Mouse (Mus musculus) kidney, postnatal 0 days (tissue): Measurements from ENCODE around the gene Cd247. TPM values are rescaled to one million over a fixed set of nuclear protein-coding genes. Genes with fewer than 3 reads are reported as not detected.

Experiments used
- ATAC-seq: fragments of 200-750 bp; cut with Nextera tagmentation; replicated peaks from 2 replicates; pipeline ENCODE4 v1.8.0; 2017; ENCODE audit warnings: low read depth, moderate number of reproducible peaks, moderate TSS enrichment, moderate library complexity; ENCODE audit not compliant: low FRiP score
- DNase-seq: peaks from one replicate; pipeline ENCODE4 v3.0.0-alpha.2; 2016; ENCODE audit warnings: low spot score
- H3K27ac ChIP-seq: fragments of 300-500 bp; sonication (generic); 2 replicates; pipeline ENCODE4 v1.5.1; 2014; ENCODE audit warnings: mild to moderate bottlenecking
- H3K27me3 ChIP-seq: fragments of 300-500 bp; sonication (generic); 2 replicates; pipeline ENCODE4 v1.6.1; 2014; ENCODE audit warnings: low read length, mixed read lengths; ENCODE audit not compliant: insufficient read depth
- H3K36me3 ChIP-seq: fragments of 300-500 bp; sonication (generic); 2 replicates; pipeline ENCODE4 v1.6.1; 2014; ENCODE audit warnings: low read length, mixed read lengths; ENCODE audit not compliant: insufficient read depth
- H3K4me1 ChIP-seq: fragments of 300-500 bp; sonication (generic); replicated peaks from 2 replicates; pipeline ENCODE4 v1.6.1; 2014; ENCODE audit warnings: antibody characterized with exemption, low read length, mixed read lengths; ENCODE audit not compliant: insufficient read depth
- H3K4me2 ChIP-seq: fragments of 300-500 bp; sonication (generic); 2 replicates; pipeline ENCODE4 v1.6.1; 2014; ENCODE audit warnings: mild to moderate bottlenecking, low read length, moderate library complexity, mixed read lengths
- H3K4me3 ChIP-seq: fragments of 300-500 bp; sonication (generic); replicated peaks from 2 replicates; pipeline ENCODE4 v1.5.1; 2014; ENCODE audit warnings: low read depth, low read length
- H3K9ac ChIP-seq: fragments of 300-500 bp; sonication (generic); 2 replicates; pipeline ENCODE4 v1.6.1; 2014; ENCODE audit warnings: low read depth, low read length
- H3K9me3 ChIP-seq: fragments of 300-500 bp; sonication (generic); replicated peaks from 2 replicates; pipeline ENCODE4 v1.6.1; 2016; ENCODE audit warnings: low read length, inconsistent platforms, mixed read lengths
- CTCF ChIP-seq: IDR thresholded peaks from 2 replicates; pipeline ENCODE4 v1.5.1; 2016; ENCODE audit warnings: antibody characterized with exemption, low read depth, mild to moderate bottlenecking, moderate library complexity
- WGBS: fragments of 180-500 bp; shearing (Covaris S2); extraction: QIAGEN DNeasy Blood & Tissue Kit; methylation state at CpG from one replicate; pipeline ENCODE4 v1.1.7; 2014; 5-methylcytosine and 5-hydroxymethylcytosine counted together
- polyA plus RNA-seq: library from polyadenylated mRNA; unstranded; fragments of >200 nt; fragmentation: Nextera tagmentation; extraction: Ambion mirVana; gene quantifications from 2 replicates; pipeline ENCODE4 v1.2.1, GENCODE M21; 2015

Cd247 gene
- polyA plus RNA-seq, 1 experiment from 2014 or later = 0.67 TPM

- ATAC-seq = no peak
- TF ChIP-seq CTCF = no peak
These were observed 86.2 kb downstream of the Cd247 start for GRCm38 (mm10) chr1:165874645-165875044.

GRCm38 (mm10) chr1:165875520-165876284 lies 87.2 kb downstream of the Cd247 start:
- DNase-seq (no peak), ATAC-seq (no peak)
- no peaks in the 10 kb centered on the region for H3K4me1 ChIP-seq
- WGBS = 90% methylated on average over 6 of the region's 6 CpGs
- no peak overlapping the region for H3K27ac ChIP-seq
- no peaks in the 10 kb centered on the region for H3K9me3 ChIP-seq
- peaks cover 17% of the 10 kb centered on the region for H3K36me3 ChIP-seq
- no peak overlapping the region for H3K9ac ChIP-seq
- TF ChIP-seq CTCF = no peak
- H3K27me3 ChIP-seq = no peaks in the 10 kb centered on the region
- H3K4me3 ChIP-seq = no peak overlapping the region
- H3K4me2 ChIP-seq = no peak overlapping the region

More at GRCm38 (mm10) chr1:165874645-165875044, 86.2 kb downstream of the Cd247 start:
- Histone ChIP-seq H3K9ac (no peak overlapping the region), H3K4me2 (no peak overlapping the region), H3K9me3 (no peaks in the 10 kb centered on the region), H3K4me3 (no peak overlapping the region), H3K27ac (no peak overlapping the region), H3K4me1 (no peaks in the 10 kb centered on the region), H3K27me3 (no peaks in the 10 kb centered on the region), H3K36me3 (peaks cover 17% of the 10 kb centered on the region)
- WGBS = 60% methylated on average over 8 of the region's 8 CpGs
- no peak for DNase-seq

DNA sequence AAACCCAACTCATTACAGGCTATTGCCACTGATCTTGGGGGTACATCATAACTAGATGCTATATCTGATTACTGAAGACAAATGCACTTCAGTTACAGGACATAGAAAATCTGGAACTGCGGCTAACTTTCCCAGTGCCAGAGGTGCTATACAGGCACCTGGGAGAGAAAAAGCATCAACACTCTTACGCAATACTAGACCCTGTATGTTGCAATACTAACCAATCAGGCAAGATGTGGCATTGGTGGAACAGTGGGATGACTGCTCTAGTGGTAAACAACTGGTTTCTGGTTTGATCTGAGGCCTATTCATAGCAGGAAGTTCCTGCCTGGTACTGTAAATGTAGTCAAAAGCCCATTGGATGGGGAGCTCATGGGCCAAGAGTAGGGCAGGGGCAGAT lies 90.3 kb downstream of the Cd247 start:
- Histone ChIP-seq H3K4me2 (no peak overlapping the region), H3K9ac (no peak overlapping the region), H3K27me3 (no peaks in the 10 kb centered on the region), H3K36me3 (peaks cover 20% of the 10 kb centered on the region), H3K27ac (no peak overlapping the region), H3K4me1 (no peaks in the 10 kb centered on the region), H3K4me3 (no peak overlapping the region), H3K9me3 (no peaks in the 10 kb centered on the region)
- 100% methylated on average over 2 of the region's 2 CpGs for WGBS
- ATAC-seq (no peak), DNase-seq (no peak)
- no peak for TF ChIP-seq CTCF

GRCm38 (mm10) chr1:165882146-165882900 lies 93.8 kb downstream of the Cd247 start:
- Histone ChIP-seq H3K4me2 (no peak overlapping the region), H3K27ac (no peak overlapping the region), H3K9me3 (no peaks in the 10 kb centered on the region), H3K27me3 (no peaks in the 10 kb centered on the region), H3K4me1 (no peaks in the 10 kb centered on the region), H3K9ac (no peak overlapping the region), H3K36me3 (peaks cover 14% of the 10 kb centered on the region; the same call in 1 of the 2 replicates), H3K4me3 (no peak overlapping the region)
- no peak for DNase-seq
- no peak for ATAC-seq
- WGBS = 78% methylated on average over 8 of the region's 8 CpGs
- no peak for TF ChIP-seq CTCF

DNA sequence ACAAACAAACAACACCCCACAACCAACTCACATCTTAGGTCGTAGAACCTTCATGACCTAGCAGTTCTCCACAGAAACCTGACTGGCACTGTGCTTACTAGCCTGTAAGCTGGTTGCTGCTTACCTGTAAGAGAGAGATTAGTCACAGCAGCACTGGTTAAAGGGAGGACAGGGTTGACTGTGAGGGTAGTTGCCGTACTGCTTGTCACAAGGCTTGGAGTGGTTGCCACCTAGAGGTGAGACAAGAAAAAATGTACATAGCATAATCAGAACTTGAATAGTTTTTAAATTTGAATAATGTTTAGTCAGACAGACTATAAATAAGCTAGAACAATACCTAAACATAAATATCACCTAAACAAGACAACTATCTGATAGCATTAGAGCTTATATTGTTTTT lies 103.2 kb downstream of the Cd247 start:
- H3K4me3 ChIP-seq = no peak overlapping the region
- DNase-seq = peak; percentile 33

DNA sequence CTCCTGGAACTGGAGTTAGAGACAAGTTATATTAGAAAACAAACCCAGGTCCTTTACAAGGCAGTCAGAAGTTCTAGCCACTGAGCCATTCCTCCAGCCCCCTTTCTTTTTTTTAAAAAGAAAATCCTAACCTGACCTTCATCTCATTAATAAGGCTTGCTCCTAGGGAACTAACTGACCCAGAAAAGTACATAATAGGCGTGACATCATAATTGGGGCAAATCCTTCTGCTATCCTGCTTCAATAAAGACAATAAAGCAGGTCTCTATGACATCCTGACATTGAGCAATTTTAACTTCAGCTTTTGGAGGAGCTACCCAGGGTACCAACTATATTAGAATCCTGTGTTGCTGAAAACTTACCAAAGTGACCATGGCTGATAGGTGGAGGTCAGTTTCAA lies 115.1 kb downstream of the Cd247 start:
- Histone ChIP-seq H3K27me3 (no peaks in the 10 kb centered on the region), H3K4me2 (no peak overlapping the region), H3K9me3 (no peaks in the 10 kb centered on the region), H3K36me3 (peaks cover 9% of the 10 kb centered on the region; the same call in 1 of the 2 replicates), H3K4me3 (no peak overlapping the region), H3K27ac (no peak overlapping the region), H3K4me1 (no peaks in the 10 kb centered on the region), H3K9ac (no peak overlapping the region)
- no peak for TF ChIP-seq CTCF
- DNase-seq = no peak
- 90% methylated on average over 1 of the region's 1 CpGs for WGBS
- ATAC-seq = no peak

More for the DNA sequence above, 103.2 kb downstream of the Cd247 start:
- H3K27me3 ChIP-seq = no peaks in the 10 kb centered on the region
- no peaks in the 10 kb centered on the region for H3K9me3 ChIP-seq
- no peaks in the 10 kb centered on the region for H3K4me1 ChIP-seq
- ATAC-seq = no peak
- WGBS = 78% methylated on average over 2 of the region's 2 CpGs
- H3K36me3 ChIP-seq = peaks cover 28% of the 10 kb centered on the region
- TF ChIP-seq CTCF = peak; percentile 59
- H3K27ac ChIP-seq = no peak overlapping the region
- H3K4me2 ChIP-seq = no peak overlapping the region
- no peak overlapping the region for H3K9ac ChIP-seq
